Mouse (Mus musculus) ES-CJ7 (cell line): Measurements from ENCODE around the gene Fyn.

Experiments used
- DNase-seq: peaks from one replicate; pipeline ENCODE4 v3.0.0; 2011; ENCODE audit warnings: low read depth, low spot score

The Fyn gene

DNA sequence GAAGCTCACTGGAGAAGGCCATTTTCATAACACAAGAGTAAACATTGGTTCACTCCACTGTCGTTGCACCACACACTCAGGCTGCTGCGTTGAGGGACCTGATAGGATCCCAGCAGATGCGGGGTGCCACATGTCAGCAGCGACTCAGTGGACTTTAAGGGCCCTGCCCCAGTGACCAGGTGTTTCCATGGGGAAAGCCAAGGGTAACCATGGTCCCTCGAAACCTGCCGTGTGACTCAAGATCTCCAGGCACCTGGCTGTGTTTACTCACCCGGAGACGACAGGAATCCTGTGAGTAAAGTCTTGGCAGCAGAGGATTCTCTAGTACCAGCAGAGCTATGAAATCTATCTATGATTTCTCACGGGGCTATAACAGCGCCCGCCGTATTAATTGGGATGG is 198.2 kb downstream of the Fyn start:
- DNase-seq = no peak

DNA sequence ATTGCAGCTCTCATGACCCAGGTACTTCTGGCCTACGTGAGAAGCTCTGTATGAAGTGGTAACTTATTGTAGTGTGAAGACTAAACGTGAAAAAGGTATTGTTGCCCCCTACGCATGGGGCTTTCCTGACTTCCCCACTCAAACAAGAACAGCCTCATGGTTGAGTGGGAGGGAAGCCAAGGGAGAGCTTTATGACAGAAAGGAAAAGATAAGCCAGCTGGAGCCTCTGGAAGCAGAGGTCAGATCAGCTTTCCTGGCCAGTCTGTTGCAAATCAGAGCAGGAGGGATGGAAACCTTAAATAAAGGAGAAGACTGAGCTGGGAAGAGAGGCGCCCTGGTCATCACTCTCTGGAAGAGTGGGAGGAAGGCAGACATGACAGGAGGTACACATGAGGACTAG is 200.3 kb downstream of the Fyn start:
- DNase-seq = no peak

DNA sequence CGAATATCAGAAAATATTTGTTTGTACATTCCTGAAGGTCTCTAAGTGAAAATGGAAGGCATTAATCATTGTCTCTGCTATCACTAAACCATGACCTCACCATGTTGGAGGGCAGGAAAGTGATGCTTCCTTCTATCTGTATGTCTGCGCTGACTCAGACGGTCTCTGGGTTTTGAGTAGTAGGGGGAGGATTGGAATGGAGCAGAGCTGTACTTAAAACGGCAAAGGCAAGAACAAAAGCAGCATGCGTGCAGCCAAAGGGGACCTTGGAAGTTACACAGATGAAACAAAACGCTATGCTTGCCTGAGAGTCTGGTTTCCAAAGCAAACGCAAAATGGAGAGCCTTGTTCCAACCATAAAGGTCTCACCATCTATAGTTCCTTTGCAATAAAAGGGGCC is 202.4 kb downstream of the Fyn start:
- no peak for DNase-seq

DNA sequence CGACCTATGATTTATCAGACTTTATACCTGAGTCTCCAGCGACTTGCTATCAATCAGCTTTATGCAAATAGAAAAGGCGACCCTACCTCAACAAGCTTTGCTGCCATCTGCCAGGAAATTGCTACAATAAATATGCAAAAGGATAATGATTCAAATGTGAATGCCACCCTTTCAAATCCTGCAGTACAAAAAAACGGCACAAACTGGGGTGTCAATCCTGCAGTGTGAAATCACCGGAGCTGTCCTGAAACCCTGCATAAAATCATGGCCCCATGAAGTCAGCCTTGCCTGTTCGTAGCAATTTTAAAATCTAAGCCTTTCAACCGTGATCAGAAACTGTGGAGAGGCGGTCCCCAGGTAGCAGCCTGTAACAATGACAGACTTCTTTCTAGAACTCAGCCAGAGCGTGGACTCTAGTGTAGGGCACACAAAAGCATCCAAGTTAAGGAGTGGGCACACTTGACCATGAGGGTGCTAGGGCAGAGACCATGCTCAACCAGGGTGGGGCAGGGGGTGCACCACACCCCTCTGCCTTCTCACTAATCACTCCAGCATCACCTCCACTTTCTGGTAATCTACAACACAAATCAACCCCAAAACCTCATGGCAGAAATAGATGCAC is 203.5 kb downstream of the Fyn start:
- DNase-seq = no peak

DNA sequence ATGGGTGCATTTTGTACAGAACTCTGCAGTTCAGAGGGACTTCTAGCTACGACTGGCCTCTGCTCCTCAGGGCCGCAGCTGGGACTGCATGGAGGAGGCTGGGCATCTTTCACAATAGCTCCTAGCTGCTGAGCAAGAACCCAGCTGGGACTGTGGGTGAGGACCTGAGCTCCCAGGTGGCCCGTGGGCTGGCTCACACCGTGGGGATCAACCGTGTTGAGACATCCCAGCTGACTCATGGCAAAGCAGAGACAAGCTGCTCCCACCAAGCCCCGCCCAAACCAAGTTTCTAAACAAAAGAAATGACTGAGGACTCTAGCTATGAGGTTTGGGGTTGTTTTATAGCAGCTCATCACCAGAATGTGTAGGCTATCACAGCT is 204.0 kb downstream of the Fyn start:
- DNase-seq = peak; percentile 39

DNA sequence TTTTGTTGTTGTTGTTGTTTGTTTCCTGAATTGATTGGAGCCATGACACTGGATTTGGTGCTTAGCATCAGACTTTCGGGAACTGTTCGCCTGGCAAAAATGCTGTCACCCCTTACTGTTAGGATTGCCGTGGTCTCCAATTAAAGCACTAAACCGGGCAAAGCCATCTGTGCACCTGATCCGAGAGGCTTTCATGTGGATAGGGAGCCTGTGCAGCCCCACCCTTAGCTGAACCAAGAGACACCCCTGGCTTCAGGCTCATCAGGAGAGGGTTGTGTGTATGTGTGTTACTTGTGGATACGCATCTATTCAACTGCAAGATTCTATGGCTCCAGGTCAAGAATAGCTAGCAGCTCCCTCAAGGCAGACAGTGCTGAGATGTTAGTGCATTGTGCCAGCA is 207.8 kb downstream of the Fyn start:
- DNase-seq = no peak

DNA sequence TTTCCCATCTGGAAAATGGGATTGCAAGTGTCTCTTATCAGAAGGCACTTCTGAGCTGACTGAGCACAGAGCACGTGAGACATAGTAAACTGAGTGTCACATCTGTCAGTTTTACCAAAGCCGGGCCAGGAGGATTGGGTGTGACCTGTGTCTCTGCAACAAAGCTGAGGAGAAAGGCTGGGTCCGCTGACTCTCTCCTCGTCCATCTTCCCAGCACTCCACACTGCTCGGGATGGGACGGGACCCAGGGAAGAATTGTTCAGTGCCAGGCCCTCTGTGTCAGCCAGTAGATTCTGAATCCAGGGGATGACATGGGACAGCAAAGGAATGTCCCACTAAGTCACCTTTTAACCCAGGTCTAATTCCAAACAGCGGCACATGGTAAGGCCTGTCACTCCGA is 211.8 kb downstream of the Fyn start:
- no peak for DNase-seq

DNA sequence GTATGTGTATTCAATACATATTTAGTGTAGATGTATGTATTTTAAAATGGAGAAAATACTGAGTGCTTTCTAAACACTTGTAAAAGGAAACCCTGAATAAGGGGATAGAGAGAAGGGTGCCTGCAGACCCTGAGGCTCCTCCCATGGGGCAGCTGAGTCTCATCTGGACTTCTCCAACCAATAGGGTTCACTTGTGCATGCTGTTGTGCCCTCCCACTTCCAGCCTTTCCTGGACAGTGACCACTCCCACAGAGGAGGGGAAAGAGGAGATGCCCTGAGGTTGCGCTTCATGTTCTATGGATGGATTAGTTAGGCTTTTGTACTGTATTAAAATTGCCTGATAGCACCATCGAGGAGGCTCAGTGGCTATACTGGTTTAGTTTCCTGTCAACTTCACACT is 213.7 kb downstream of the Fyn start:
- DNase-seq = peak; percentile 44

DNA sequence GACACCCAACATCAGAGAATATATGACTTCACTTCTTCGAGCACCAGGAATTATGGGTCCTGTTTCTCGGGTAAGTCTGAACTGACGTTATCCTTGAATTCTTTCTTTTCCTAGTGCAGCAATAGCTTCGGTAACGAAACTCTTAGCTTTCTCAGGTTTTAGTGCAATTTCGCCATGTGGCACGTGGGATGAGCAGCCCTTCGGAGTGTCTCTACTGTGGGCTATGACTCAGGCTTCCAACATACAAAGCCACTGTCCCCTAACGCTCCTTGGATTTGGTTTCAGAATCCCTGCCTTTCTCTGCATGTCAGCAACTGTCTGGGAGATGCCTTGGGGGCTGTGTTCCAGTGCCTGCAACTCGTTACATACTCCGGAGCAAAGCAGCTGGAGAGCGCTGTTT is 215.1 kb downstream of the Fyn start:
- no peak for DNase-seq

DNA sequence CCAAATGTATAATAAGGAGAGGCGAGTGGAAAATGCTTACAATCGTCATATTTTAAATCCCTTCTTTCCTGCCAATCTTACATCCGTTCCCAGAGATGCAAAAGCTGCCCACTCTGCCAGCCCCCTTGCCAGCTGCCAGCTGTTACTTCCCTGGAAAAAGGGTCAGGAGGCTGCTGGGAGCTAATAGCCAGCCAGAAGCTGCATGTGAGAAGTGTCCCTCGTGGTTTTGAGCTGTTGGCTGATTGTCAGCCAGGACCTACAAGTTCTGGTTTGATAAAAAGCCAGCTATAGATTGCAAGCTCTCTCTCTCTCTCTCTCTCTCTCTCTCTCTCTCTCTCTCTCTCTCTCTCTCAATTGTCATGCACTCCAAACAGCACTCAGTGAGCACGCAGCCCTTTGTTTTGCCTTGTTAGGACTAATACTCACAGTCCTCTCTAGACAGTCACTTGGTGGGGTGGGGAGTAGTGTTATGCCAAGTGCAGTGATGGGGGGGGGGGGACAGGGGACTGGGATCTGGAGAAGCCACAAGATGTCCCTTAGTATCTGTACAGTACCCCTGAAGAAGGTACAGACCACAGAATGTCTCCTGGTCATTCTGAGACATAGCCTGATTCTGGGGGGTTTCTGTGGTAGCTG is 218.8 kb downstream of the Fyn start:
- no peak for DNase-seq

DNA sequence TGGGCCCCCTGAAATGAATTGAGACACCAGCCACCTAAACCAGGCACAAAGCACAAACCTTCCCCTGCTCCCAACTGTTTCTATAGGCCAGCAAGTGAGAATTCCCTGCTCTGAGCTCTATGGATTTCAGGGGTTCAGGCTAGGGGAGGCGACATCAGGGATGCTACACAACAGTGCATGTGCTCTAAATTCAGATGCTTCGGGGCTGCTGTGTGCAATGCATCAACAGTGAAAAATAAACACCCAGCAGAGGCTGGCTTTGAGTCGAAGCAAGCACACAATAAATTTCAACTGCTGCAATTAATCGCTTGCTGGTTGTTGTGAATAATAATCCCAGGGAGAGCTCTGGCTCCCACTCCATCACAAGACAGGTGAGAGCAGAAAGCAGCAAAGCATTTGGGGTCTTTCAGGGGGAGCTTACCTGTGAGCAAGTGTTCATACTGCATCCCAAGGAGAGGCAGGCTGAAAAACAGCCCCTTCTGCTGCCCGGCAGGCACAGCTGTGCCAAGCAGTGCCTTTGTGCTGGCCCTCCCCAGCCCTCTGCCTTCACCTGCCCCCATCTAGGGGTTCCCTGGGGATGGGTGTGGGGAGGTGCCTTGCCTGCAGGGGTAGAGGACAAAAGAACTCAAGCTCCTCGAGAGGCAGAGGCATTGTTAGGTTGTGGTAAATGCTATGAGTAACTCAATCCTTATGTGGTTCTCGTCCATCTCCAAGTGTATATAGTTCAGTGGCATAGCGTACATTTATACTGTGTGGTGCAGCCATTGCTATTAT is 219.5 kb downstream of the Fyn start:
- DNase-seq = no peak

DNA sequence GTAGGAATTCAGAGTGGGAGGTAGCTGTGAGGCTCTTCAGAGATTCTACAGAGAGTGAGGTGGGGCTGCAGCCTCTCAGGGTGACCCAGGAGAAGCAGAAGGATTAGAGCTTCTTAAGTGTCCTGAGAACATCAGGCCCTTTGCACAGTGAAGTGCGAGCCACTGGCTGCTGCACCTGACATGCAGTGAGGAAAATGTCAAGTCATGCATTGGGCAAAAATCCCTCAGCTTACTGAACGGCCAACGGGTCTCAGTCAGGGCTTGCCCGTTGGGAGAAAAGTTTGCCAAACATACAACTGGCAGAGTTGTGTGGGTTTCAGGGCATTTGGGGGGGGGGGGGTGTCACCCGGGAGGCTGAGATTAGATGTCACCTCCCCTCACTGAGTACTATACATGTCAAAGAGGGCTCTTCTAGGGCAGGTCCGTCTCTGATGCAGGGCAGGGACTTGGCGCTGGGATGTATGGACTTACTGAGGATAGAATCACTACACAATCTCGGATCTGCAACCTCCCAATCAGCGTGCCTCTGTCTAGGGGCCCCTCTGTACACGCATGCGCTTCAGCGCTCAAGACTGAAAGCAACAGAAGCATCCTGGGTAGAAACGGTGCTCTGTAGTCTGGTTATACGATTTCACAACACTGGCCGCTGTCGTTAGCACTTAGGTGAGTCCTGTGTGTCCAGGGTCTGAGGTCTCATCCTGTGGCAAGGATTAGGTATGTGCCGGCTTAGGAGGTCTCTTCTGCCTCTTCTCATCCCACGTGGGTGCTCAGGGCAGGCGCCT is 221.3 kb downstream of the Fyn start:
- peak; percentile 42 for DNase-seq

DNA sequence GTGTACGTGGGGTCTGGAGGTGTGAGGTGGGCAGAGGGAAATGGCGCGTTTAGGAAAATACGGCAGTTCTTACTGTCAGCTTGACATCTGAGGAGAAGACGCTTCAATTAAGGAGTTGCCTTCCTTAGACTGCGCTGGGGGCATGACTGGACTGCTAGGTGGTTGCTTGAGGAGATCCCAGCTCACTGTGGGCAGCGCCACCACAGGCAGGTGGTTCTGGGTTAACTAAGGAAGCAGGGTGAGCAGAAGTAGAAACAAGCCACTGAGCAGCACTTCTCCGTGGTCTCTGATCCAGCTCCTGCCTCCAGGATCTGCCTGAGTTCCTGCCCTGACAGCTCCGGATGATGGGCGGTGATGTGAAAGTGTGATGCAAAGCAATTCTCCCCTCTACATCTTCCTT is 222.0 kb downstream of the Fyn start:
- DNase-seq = no peak

DNA sequence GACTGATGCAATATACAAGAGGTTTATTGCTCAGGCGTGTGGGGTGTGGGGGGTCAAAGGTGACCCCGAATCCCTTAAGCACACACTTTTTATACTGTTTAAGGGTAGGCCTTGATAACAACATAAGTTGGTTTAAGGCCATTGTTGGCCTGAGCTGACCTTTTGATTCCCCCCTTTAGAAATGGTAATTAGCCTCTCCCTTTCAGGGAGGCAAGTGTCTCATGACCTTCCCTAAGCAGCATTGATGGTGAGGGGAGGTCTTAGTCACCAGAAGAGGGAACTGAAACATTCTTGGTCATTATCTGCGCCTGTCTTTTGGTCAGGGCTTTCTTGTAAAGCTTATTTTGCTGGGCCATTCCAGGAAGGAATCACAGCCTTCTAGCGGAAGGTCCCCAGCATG is 223.8 kb downstream of the Fyn start:
- DNase-seq = peak; percentile 83

DNA sequence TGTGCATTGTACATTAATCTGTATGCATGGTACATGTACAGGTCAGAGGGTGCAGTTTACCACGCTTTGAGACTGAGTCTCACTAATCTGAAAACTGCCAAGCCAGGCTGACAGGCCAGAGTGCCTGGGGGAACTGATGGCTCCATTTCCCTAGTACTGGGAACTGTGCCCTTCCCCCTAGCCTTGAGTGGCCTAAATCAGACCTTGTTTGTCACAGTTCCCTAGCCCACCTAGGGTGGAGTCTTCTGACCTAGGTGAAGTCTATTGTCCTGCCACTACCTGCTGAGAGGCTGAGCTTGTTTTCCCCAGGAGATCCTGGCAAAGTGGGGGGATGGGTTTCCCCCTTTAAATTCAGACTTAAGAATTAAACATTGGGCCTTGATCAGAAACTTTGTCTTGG is 226.1 kb downstream of the Fyn start:
- DNase-seq = peak; percentile 91

DNA sequence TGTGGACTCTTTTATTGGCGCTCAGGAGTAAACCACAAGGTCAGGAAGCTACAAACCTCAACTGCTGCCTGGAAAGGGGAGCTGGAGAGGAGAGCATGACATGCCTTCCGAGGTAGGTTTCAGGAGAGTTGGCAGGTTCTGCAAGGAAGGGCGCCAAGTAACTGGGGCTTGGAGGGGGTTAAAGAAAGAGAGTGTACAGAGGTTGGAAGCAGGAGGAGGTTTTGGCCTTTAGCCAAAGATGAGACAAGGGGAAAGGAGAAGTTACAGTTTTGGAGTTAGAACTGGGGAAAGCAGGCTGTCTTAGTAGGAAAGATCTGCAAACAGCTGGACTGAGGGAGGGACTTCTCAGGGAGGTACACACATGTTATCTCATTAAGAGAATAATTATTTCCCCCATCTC is 227.2 kb downstream of the Fyn start:
- no peak for DNase-seq

DNA sequence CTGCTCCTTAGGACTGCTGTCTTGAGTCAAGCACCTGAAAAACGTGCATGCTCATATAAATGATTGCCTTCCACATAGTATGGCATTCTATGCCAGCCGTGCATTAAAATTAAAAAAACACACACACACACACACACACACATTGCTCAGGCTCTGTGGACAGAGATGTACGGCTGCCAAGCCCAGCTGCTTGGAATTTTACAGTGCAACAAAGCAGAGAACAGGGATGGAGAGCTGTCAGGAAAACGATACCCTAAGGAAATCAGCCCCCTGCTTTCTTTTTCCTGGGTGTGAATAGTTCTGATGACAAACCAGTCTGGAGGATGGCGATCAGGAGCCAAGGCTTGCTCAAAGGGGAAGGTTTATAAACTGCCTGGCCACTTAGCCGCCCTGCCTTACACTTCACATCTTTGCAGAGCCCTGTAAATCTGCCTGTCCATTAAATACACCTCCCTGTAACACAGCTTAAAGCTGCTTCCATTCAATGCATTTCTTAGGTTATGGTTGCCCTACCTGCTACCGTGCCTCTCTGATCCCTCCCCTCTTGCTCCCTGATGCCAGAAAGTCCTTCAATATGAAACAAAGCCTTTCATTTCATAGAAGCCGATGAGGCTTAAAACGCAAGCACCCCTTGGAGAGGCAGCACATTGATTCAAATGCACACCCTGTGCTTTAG is 228.6 kb downstream of the Fyn start:
- DNase-seq = no peak

DNA sequence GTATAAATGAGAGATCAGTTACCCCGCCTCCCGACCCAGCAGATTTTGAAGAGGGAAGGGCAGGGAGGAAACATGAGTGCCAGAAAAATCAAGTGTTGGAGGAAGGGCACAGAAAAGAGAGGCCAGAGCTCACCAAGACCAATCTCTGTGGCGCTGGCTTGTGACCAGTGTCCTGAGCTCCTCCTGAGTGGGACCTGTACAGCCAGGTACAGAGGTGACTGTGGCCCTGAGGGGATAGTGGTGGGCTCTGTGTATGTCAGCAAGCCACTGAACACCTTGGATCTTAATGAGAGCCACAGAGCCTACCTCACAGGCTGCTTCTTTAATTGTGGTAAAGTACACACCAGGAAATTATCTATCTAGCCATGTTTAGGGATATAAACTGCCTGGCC is 229.1 kb downstream of the Fyn start:
- DNase-seq = no peak

DNA sequence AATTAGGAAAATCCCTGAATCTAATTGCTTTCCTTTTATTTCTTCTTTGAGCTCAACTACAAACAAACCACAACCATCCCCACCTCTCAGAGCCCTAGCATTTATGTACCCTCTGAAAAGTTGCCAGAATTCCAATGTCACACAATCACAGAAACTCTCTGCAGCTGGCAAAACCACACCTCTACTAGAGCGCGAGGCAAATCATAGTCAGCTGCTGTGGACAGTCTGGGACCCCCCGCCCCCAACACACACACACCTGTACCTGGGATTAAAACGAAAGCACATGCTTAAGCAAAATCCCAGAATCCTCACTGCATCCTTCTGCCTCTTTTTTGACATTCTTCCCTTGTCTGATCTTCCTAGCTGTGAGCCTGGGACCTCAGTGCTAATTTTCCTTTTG is 230.9 kb downstream of the Fyn start:
- DNase-seq = no peak

DNA sequence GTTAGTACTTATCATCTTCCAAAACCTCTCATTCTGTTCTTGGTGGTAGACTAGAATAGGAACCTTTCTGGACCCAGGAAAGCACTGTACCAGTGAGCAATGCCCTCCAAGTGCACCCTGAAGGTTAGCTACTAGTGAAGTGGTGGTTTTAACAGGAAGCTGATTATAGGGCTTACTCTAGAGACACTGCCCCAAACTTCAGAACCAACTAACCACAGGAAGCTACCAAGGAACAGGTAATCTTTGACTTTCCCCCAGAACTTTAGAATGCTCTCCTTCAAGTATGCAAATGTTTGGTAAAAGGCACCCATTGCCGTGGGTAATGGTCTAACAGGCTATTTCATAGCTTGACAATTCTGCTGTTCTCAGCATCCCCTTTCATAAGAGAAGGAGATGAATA is 231.5 kb downstream of the Fyn start:
- DNase-seq = no peak

DNA sequence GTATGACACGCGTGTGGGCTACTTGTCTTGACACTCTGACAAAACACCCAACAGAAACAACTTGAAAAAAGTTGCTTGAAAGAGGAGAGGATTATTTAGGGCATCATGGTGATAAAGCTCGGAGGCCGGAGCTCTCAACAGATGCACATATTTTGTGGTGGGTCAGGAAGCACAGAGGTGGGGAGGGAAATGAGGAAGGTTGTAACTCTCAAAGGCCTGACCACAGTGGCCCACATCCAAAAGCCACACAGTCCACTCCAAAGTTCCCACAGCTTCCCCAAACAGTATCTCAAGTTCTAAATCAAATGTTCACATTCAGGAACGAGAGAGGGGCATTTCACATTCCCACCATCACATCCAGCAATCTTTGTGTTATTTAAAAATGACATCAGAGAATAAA is 232.4 kb downstream of the Fyn start:
- DNase-seq = no peak

DNA sequence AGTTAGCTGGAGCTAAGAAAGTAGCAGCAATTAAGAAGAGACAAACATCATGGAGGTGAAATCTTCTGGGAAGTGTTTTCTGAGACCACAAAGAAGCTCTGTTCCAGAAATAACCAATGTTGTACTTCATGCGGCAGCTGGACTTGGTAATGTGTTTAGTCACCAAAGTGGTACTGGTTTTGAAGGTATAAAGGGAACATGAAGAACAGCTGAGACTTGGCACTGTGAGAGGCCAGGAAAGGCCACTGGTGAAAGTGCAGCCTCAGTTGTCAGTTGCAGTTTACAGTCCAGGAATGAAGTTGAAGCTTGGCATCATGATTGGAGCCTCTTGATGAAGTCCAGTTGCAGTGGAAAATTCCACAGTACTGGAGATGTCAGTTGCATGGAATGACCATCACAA is 237.8 kb downstream of the Fyn start:
- DNase-seq = no peak
